Mouse (Mus musculus): ENCODE results near the gene Cyb5rl. TPM values are rescaled to one million over a fixed set of nuclear protein-coding genes. Genes with fewer than 3 reads are reported as not detected.

The Cyb5rl gene
- polyA plus RNA-seq (2012; rRNA removed): 13.8 and 18.0 TPM in 2 replicates

GRCm38 (mm10) chr4:107066252-107067124, at the start of gene Cyb5rl, which contains the start of gene Mrpl37:
Gene Cyb5rl, plus strand, starts transcription at chr4:107066988.
Gene Mrpl37, minus strand, starts transcription at chr4:107066868.
- DNase-seq (ENCODE audit: low spot score): peak; percentile 89

GRCm38 (mm10) chr4:107017257-107017656, 49.5 kb upstream of the Cyb5rl start:
- DNase-seq (ENCODE audit: low spot score): no peak

GRCm38 (mm10) chr4:107018521-107018920, 48.3 kb upstream of the Cyb5rl start:
- DNase-seq (ENCODE audit: low spot score): no peak

GRCm38 (mm10) chr4:107019027-107019426, 47.8 kb upstream of the Cyb5rl start:
- DNase-seq (ENCODE audit: low spot score): no peak

GRCm38 (mm10) chr4:107020287-107021000, 46.3 kb upstream of the Cyb5rl start:
- DNase-seq (ENCODE audit: low spot score): no peak

- DNase-seq (ENCODE audit: low spot score): no peak
Measured at GRCm38 (mm10) chr4:107021464-107021863, 45.3 kb upstream of the Cyb5rl start.

GRCm38 (mm10) chr4:107024899-107025298, 41.9 kb upstream of the Cyb5rl start:
- no peak for DNase-seq (ENCODE audit: low spot score)

GRCm38 (mm10) chr4:107025369-107025768, 41.4 kb upstream of the Cyb5rl start:
- no peak for DNase-seq (ENCODE audit: low spot score)

- DNase-seq (ENCODE audit: low spot score): no peak
Measured at GRCm38 (mm10) chr4:107026451-107026850, 40.3 kb upstream of the Cyb5rl start.

- DNase-seq (ENCODE audit: low spot score): no peak
Measured at GRCm38 (mm10) chr4:107035689-107036088, 31.1 kb upstream of the Cyb5rl start.

GRCm38 (mm10) chr4:107036985-107037384, 29.8 kb upstream of the Cyb5rl start:
- no peak for DNase-seq (ENCODE audit: low spot score)

GRCm38 (mm10) chr4:107038303-107038702, 28.5 kb upstream of the Cyb5rl start:
- no peak for DNase-seq (ENCODE audit: low spot score)

- no peak for DNase-seq (ENCODE audit: low spot score)
Measured at GRCm38 (mm10) chr4:107039270-107039669, 27.5 kb upstream of the Cyb5rl start.

- no peak for DNase-seq (ENCODE audit: low spot score)
Measured at GRCm38 (mm10) chr4:107042304-107042703, 24.5 kb upstream of the Cyb5rl start.

- no peak for DNase-seq (ENCODE audit: low spot score)
Measured at GRCm38 (mm10) chr4:107045188-107045587, 21.6 kb upstream of the Cyb5rl start.

GRCm38 (mm10) chr4:107047806-107048205, 19.0 kb upstream of the Cyb5rl start:
- no peak for DNase-seq (ENCODE audit: low spot score)

- no peak for DNase-seq (ENCODE audit: low spot score)
Measured at GRCm38 (mm10) chr4:107048568-107049162, 18.1 kb upstream of the Cyb5rl start.

- DNase-seq (ENCODE audit: low spot score): no peak
Measured at GRCm38 (mm10) chr4:107051889-107052288, 14.9 kb upstream of the Cyb5rl start.

- no peak for DNase-seq (ENCODE audit: low spot score)
Measured at GRCm38 (mm10) chr4:107052962-107053553, 13.7 kb upstream of the Cyb5rl start.

- DNase-seq (ENCODE audit: low spot score): no peak
Measured at GRCm38 (mm10) chr4:107056088-107056487, 10.7 kb upstream of the Cyb5rl start.

- no peak for DNase-seq (ENCODE audit: low spot score)
Measured at GRCm38 (mm10) chr4:107058346-107058745, 8.4 kb upstream of the Cyb5rl start.

- DNase-seq (ENCODE audit: low spot score): no peak
Measured at GRCm38 (mm10) chr4:107058781-107059180, 8.0 kb upstream of the Cyb5rl start.

All from urinary bladder, adult 2 months (tissue).